Comparison of ENCODE assay signal across 22 mouse cellular contexts in genomic region chr14:8585031-8585430, GRCm38 (mm10).
DNase-seq lines count a peak whose midpoint lies in the region; ATAC-seq lines count a peak whose summit lies in the region.
"Had no signal": no experiment of that assay in that cellular context is flagged by ENCODE, and none has a peak within 500 bp of the region (broad histone marks: within the 10 kb centered on the region; RNA-seq: fewer than 3 reads in every experiment).

No protein-coding gene starts in this region.

- ATAC-seq in frontal cortex, adult (ENCODE audit: low TSS enrichment), result peak; percentile 97
- ATAC-seq: activated CD4-positive, CD25-positive, alpha-beta regulatory T cell, adult 4 months; CD4-positive, CD25-positive, alpha-beta regulatory T cell, adult 4 months; Patski had no signal

- no peak for DNase-seq in frontal cortex, postnatal 25 days (ENCODE audit: low spot score in 2 of 2)
- DNase-seq in 416B (ENCODE audit: low read depth), result peak; percentile 38
- DNase-seq in brain, adult 2 months (ENCODE audit: low read depth, low spot score), result peak; percentile 67
- peak; percentile 52 for DNase-seq in telencephalon, adult 2 months (ENCODE audit: low read depth, low spot score)
- DNase-seq in cerebellum, adult 18-20 months, result no peak
- no peak for DNase-seq in layer of hippocampus, postnatal 14 days (ENCODE audit: low spot score in 2 of 2)
- DNase-seq in embryo, embryonic 9.5 days (ENCODE audit: extremely low spot score), result no peak
- DNase-seq: adrenal gland, adult 2 months; adrenal gland, adult 8-10 months; adrenal gland, postnatal 10 days; adrenal gland, postnatal 14 days; adrenal gland, postnatal 25 days; adrenal gland, postnatal 36 days; B cell, adult 2 months; cerebellum, adult 11 months; cerebellum, adult 11-12 months; cerebellum, adult 2 months; cerebellum, adult 8-10 months had no signal

Comparison
In these comparisons a context has a peak if more than half of its experiments do, and no peak if none do; other contexts are left out.
1. DNase-seq: peak in 416B (single experiment), brain, adult 2 months (single experiment) and telencephalon, adult 2 months (single experiment); none in frontal cortex, postnatal 25 days (0 of 2), cerebellum, adult 18-20 months (0 of 2), layer of hippocampus, postnatal 14 days (0 of 2) and embryo, embryonic 9.5 days (single experiment).